Mouse (Mus musculus): Measurements from ENCODE around the gene Sgcd.
A peak's percentile ranks its signal among the peaks of the same experiment; 100 is the strongest.

Gene Sgcd

GRCm38 (mm10) chr11:47988697-47989533 lies at the start of gene Sgcd:
TSS of gene Sgcd (minus strand) at chr11:47988969.
- DNase-seq: no peak

GRCm38 (mm10) chr11:48038051-48038450 lies 49.3 kb upstream of the Sgcd start:
- DNase-seq: no peak

GRCm38 (mm10) chr11:48012836-48013235 lies 24.1 kb upstream of the Sgcd start:
- DNase-seq: no peak

GRCm38 (mm10) chr11:47988333-47988696 lies 454 bp downstream of the Sgcd start:
- DNase-seq: no peak

GRCm38 (mm10) chr11:47987893-47988267 lies 889 bp downstream of the Sgcd start:
- no peak for DNase-seq

- no peak for DNase-seq
These were observed 1.4 kb downstream of the Sgcd start for GRCm38 (mm10) chr11:47987251-47987892.

GRCm38 (mm10) chr11:47982152-47982551 lies 6.6 kb downstream of the Sgcd start:
- no peak for DNase-seq

GRCm38 (mm10) chr11:47981108-47981507 lies 7.7 kb downstream of the Sgcd start:
- no peak for DNase-seq

GRCm38 (mm10) chr11:47953291-47953690 lies 35.5 kb downstream of the Sgcd start:
- no peak for DNase-seq

- no peak for DNase-seq
These were observed 36.4 kb downstream of the Sgcd start for GRCm38 (mm10) chr11:47952366-47952765.

- DNase-seq: no peak
These were observed 49.0 kb downstream of the Sgcd start for GRCm38 (mm10) chr11:47939795-47940194.

- no peak for DNase-seq
These were observed 71.2 kb downstream of the Sgcd start for GRCm38 (mm10) chr11:47917616-47918015.

GRCm38 (mm10) chr11:47891617-47892172 lies 97.1 kb downstream of the Sgcd start:
- no peak for DNase-seq

GRCm38 (mm10) chr11:47890315-47890714 lies 98.5 kb downstream of the Sgcd start:
- DNase-seq: peak; percentile 4 to 25

- DNase-seq: no peak
These were observed 103.5 kb downstream of the Sgcd start for GRCm38 (mm10) chr11:47885310-47885709.

- DNase-seq: no peak
These were observed 105.2 kb downstream of the Sgcd start for GRCm38 (mm10) chr11:47883545-47883944.

GRCm38 (mm10) chr11:47876633-47877170 lies 112.1 kb downstream of the Sgcd start:
- no peak for DNase-seq

GRCm38 (mm10) chr11:47845894-47846293 lies 142.9 kb downstream of the Sgcd start:
- DNase-seq: no peak

- no peak for DNase-seq
These were observed 155.5 kb downstream of the Sgcd start for GRCm38 (mm10) chr11:47833283-47833682.

GRCm38 (mm10) chr11:47810307-47810706 lies 178.5 kb downstream of the Sgcd start:
- DNase-seq: no peak

GRCm38 (mm10) chr11:47804101-47804715 lies 184.6 kb downstream of the Sgcd start:
- no peak for DNase-seq

- DNase-seq: no peak
These were observed 210.9 kb downstream of the Sgcd start for GRCm38 (mm10) chr11:47777916-47778226.

GRCm38 (mm10) chr11:47777226-47777915 lies 211.4 kb downstream of the Sgcd start:
- DNase-seq: no peak

All from kidney, adult 8-10 months (tissue).